Mouse (Mus musculus): ENCODE measurements around the gene Hsp90ab1.

The Hsp90ab1 gene

GRCm38 (mm10) chr17:45578843-45579242 is 5.8 kb upstream of the Hsp90ab1 start:
- peak in 1 of 2 experiments; percentile 30 for DNase-seq

- DNase-seq = peak in 1 of 2 experiments; percentile 30
These were observed 5.2 kb upstream of the Hsp90ab1 start for GRCm38 (mm10) chr17:45578242-45578641.

GRCm38 (mm10) chr17:45575123-45575897 is 2.2 kb upstream of the Hsp90ab1 start:
- peak in 1 of 2 experiments; percentile 36 for DNase-seq

- DNase-seq = peak; percentile 82 to 87
These were observed 1.2 kb upstream of the Hsp90ab1 start for GRCm38 (mm10) chr17:45574129-45574761.

GRCm38 (mm10) chr17:45573780-45574123 is 681 bp upstream of the Hsp90ab1 start:
- DNase-seq = peak; percentile 94 to 96

GRCm38 (mm10) chr17:45572103-45573086 is 676 bp downstream of the Hsp90ab1 start:
- peak; percentile 71 to 74 for DNase-seq

- no peak for DNase-seq
These were observed 3.1 kb downstream of the Hsp90ab1 start for GRCm38 (mm10) chr17:45569999-45570398.

- no peak for DNase-seq
These were observed 4.1 kb downstream of the Hsp90ab1 start for GRCm38 (mm10) chr17:45568990-45569389.

GRCm38 (mm10) chr17:45567162-45567601 is 5.9 kb downstream of the Hsp90ab1 start:
- DNase-seq = no peak

GRCm38 (mm10) chr17:45566360-45567161 is 6.5 kb downstream of the Hsp90ab1 start:
- peak; percentile 25 to 41 for DNase-seq

GRCm38 (mm10) chr17:45566031-45566359 is 7.1 kb downstream of the Hsp90ab1 start:
- DNase-seq = no peak

GRCm38 (mm10) chr17:45565103-45565502 is 8.0 kb downstream of the Hsp90ab1 start:
- no peak for DNase-seq

GRCm38 (mm10) chr17:45564531-45565084 is 8.5 kb downstream of the Hsp90ab1 start:
- peak in 1 of 2 experiments; percentile 39 for DNase-seq

- peak; percentile 93 to 95 for DNase-seq
These were observed 9.2 kb downstream of the Hsp90ab1 start, which contains the start of gene Slc35b2 for GRCm38 (mm10) chr17:45563655-45564530. Gene Slc35b2 (plus strand): TSS chr17:45563874.

- DNase-seq = peak in 1 of 2 experiments; percentile 28
These were observed 9.9 kb downstream of the Hsp90ab1 start for GRCm38 (mm10) chr17:45563216-45563615.

GRCm38 (mm10) chr17:45559732-45560525 is 13.1 kb downstream of the Hsp90ab1 start:
- DNase-seq = peak; percentile 54 to 55

- DNase-seq = peak in 1 of 2 experiments; percentile 45
These were observed 14.8 kb downstream of the Hsp90ab1 start for GRCm38 (mm10) chr17:45557998-45558862.

- DNase-seq = no peak
These were observed 15.7 kb downstream of the Hsp90ab1 start for GRCm38 (mm10) chr17:45557246-45557824.
